Mouse (Mus musculus) gastrocnemius, postnatal 36 days (tissue): ENCODE measurements around the gene Stx1a. TPM values are rescaled to one million over a fixed set of nuclear protein-coding genes. Genes with fewer than 3 reads are reported as not detected.

Source experiments
- DNase-seq, 2 experiments: peaks; one replicate each; pipeline ENCODE4 v3.0.0; 2022
- intact Hi-C: fragments of 180-260 bp; cut with DNase I; formaldehyde crosslinking; loops from one replicate; pipeline ENCODE4 v1.15.1; 2025
- total RNA-seq, 2 experiments: library from RNA; stranded (reverse); gene quantifications; 2 replicates each; pipeline ENCODE4 v1.2.3; 2021

Stx1a gene
- total RNA-seq, 2 experiments from 2014 or later = 0.59 to 0.74 TPM

GRCm38 (mm10) chr5:135076368-135076767 is 53.1 kb downstream of the Stx1a start:
- intact Hi-C loops = no loop called here
- DNase-seq = no peak

- DNase-seq = no peak
- intact Hi-C loops = no loop called here
Observed at GRCm38 (mm10) chr5:135076931-135077505, 53.7 kb downstream of the Stx1a start.

- intact Hi-C loops = no loop called here
- peak; percentile 91 to 94 for DNase-seq
Observed at GRCm38 (mm10) chr5:135077564-135078481, 54.5 kb downstream of the Stx1a start, which contains the start of gene Vps37d. Gene Vps37d, minus strand, starts transcription at chr5:135078266.

GRCm38 (mm10) chr5:135078482-135078810 is 55.2 kb downstream of the Stx1a start:
- intact Hi-C loops = no loop called here
- no peak for DNase-seq

- intact Hi-C loops = no loop called here
- no peak for DNase-seq
Observed at GRCm38 (mm10) chr5:135079578-135079977, 56.3 kb downstream of the Stx1a start.

GRCm38 (mm10) chr5:135080539-135080938 is 57.3 kb downstream of the Stx1a start:
- no peak for DNase-seq
- intact Hi-C loops = no loop called here

- intact Hi-C loops = no loop called here
- no peak for DNase-seq
Observed at GRCm38 (mm10) chr5:135086871-135087270, 63.6 kb downstream of the Stx1a start.

- intact Hi-C loops = no loop called here
- DNase-seq = no peak
Observed at GRCm38 (mm10) chr5:135089653-135090052, 66.4 kb downstream of the Stx1a start, which contains the start of gene Mlxipl. Gene Mlxipl, plus strand, starts transcription at chr5:135089890.

Other genes with a start within 250 kb of the Stx1a start
- not detected for gene Tmem270, start 116.7 kb upstream of the Stx1a start, total RNA-seq
- gene Cldn13, start 108.0 kb upstream of the Stx1a start, total RNA-seq = not detected
- 1 to 10 TPM; 5.1 to 6.4 TPM for gene Mettl27, start 91.1 kb upstream of the Stx1a start, total RNA-seq
- gene Cldn4, start 76.5 kb upstream of the Stx1a start, total RNA-seq = not detected
- gene Cldn3, start 37.3 kb upstream of the Stx1a start, total RNA-seq = not detected
- gene Abhd11, start 14.3 kb upstream of the Stx1a start, total RNA-seq = 10 to 100 TPM; 51.6 to 57.0 TPM
- gene Dnajc30, start 40.7 kb downstream of the Stx1a start, total RNA-seq = 10 to 100 TPM; 25.4 to 27.3 TPM
- 10 to 100 TPM; 26.9 to 30.0 TPM for gene Bud23, start 41.5 kb downstream of the Stx1a start, total RNA-seq
- gene Vps37d, start 54.8 kb downstream of the Stx1a start, total RNA-seq = under 1 TPM; 0.33 to 0.49 TPM
- 10 to 100 TPM; 62.4 to 79.9 TPM for gene Mlxipl, start 66.4 kb downstream of the Stx1a start, total RNA-seq
- 1 to 10 TPM; 9.7 to 9.8 TPM for gene Tbl2, start 126.2 kb downstream of the Stx1a start, total RNA-seq
- gene Bcl7b, start 144.8 kb downstream of the Stx1a start, total RNA-seq = 10 to 100 TPM; 23.6 to 26.9 TPM
- 10 to 100 TPM; 26.1 to 26.3 TPM for gene Baz1b, start 163.8 kb downstream of the Stx1a start, total RNA-seq
- gene Fzd9, start 227.7 kb downstream of the Stx1a start, total RNA-seq = 10 to 100 TPM; 19.1 to 27.1 TPM